Mouse (Mus musculus) yolk sac, embryonic 10.5 days (tissue): ENCODE data around the gene Lin52.
A peak's percentile ranks its signal among the peaks of the same experiment; 100 is the strongest.

Experiments
- DNase-seq: peaks from one replicate; pipeline ENCODE4 v3.0.0-alpha.2; 2017; ENCODE audit warnings: low spot score

Gene Lin52

DNA sequence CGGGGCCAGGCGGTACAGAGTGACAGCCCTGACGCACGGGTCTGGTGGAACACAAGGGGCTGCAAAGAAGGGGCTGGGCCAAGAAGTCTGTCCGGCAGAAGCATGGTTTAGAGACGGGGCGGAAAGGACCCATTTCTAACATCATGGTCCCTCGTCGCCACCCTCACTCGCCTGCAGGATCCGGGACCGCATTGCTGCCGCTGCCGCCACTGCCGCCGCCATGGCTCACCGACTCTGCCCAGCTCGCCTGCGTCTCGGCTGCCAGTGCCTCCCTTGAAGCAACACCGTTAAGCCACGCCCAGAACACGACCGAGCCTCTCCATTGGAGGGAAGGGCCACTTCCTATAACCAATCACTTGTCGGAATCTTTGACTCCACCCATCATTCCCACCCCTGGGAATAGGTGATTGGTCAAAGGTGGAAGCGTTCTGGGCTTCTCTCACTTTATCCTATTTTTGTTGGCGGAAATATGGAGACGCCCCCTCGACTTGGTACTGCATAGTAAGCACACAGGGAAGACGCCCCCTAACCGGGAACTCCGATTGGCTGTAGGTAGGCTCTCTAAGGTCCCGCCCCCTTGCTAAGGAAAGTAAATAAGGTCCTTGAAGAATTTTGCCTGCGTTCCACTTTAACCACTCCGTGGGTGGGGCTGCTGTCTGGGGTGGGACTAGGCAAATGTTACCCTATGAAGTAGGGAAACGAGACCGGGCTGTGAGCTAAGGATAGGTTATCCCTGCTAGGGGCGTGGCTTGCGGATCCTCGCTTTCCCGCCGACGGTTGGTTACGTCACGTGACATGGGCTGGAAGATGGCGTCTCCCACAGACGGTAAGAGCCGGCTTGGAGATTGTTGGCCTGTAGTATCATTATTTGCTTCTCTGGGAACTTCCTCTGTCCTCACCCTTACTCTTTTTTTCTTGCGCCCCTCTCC is at the start of gene Lin52, which contains the start of gene Aldh6a1:
Gene Lin52 (plus strand): TSS at position 705 of the 929 bp plus-strand sequence.
Gene Aldh6a1 (minus strand): TSS at position 287 of the 929 bp plus-strand sequence.
- peak; percentile 99 for DNase-seq

DNA sequence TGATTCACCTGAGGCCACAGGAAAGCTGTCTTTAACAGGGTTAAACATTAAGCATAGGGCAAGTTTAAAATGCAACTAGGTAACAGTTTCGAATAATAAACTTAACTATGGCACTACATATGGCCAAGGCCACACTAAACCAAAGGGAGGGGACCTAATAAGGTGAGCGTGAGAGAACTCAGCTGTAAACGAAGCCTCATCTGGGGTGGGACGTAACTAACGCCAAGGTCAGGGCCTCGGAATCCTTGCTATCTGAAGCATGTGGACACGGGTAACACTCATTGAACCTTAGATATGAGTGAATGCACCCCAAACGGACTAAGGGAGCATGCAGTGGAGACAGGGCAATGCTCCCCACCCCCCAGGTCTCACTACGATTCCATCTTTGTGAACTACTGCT is 48.3 kb upstream of the Lin52 start:
- DNase-seq = peak; percentile 53

DNA sequence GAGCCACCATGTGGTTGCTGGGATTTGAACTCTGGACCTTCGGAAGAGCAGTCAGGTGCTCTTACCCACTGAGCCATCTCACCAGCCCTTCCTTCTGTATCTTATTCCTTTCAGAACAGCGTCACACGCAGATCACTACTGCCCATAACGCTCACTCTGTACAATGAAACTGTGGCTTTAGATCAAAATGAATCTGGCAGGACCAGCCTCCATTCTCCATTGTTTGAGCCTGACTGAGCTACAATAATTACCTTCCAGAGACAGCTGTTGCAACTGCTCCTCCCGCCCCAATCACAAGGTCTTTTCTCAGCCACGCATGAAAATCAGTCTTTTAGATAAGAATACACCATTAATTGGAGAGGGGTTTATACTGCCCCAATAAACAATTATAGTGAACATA is 46.7 kb upstream of the Lin52 start:
- DNase-seq = no peak

DNA sequence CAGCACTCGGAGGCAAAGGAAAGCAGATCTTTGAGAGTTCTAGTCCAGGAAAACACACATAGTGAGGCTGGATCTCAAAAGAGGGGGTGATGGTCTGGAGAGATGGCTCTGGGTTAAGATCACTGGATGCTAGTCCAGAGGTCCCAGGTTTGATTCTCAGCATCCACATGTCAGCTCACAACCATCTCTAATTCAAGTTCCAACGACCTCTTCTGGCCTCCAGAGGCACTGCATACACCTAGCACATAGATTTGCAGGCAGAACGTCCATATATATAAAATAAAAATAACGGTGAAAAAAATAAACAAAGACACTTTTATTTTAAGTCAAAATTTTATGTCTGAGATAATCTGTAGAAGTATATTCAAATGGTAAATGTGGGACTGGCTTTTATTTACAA is 44.0 kb upstream of the Lin52 start:
- no peak for DNase-seq

DNA sequence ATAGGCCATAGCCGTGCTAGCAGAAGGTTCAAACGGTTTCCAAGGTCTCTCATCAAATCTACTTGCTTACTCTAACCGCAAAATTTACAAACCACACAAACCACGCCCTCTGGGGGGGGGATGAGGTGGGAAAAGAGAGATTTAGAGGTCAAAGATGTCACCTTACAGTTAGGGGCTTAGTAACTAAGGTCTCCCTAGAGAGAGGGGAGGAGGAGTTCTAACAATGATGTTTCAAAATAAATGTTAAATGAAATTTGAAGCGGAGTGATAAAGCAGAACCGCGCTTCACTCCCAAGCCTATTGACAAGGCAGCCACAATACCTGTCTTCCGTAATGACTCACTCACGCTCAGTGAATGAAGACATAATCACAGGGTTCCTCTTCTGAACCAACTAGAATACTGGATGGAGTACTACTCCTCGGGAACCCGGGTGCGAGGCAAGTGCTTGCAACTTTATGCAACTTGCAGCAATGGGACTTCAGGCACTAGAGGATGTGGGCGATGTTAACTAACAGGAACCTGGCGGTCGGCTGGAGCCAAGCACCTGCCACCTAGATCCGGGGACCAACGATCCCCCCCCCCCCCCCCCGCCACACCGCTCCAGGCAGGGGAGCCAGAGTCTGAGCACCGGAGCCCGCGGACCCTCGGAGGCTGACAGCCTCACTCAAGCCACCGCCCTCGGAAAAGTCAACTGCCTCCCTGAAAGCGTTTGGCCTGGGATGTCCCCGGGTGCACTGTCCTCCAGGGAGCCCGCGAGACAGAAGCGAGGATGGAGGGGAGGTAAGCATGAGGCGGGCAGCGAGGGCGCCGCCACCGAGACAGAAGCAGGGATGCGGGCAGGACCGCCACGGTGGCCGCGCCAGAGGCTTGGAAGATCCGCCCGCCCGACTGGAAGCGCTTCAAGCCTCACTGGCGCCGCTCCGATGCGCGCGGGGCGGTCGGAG is 43.1 kb upstream of the Lin52 start:
- DNase-seq = peak; percentile 67

DNA sequence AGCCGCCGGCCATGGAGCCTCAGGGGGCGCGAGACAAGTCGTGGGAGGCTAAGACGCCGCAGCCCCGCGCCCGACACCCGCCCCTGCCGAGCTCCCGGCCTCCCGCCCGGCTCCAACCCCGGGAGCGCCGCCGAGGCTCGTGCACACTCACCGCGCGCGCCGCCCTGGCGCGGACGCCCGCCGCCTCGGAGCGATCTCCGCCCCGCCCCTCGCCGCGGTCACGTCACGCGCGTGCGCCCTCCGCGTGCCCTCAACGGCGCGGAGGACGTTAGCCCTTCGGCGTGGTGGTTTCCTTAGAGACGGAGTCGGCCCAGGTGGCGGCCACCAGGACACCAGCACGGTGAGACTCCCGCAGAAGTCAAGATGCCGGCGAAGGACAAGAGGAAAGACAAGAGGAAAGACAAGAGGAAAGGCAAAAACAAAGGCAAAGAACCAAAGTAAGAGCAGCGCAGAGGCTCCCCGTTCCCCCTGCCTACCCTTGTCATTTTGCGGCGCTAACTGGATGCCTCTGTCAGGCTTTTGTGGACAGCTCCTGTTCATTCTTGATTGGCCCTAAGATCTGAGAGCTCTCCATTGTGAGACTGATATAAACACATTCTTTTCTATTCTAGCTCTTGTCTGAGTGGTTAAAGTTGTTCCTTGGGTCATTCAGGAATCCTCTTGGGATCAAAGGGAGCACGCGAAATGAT is 42.3 kb upstream of the Lin52 start, which contains the start of the genes Entpd5 and Bbof1:
Gene Entpd5 (minus strand): TSS at position 211 of the 689 bp plus-strand sequence.
Gene Bbof1 (plus strand): TSS at position 253 of the 689 bp plus-strand sequence.
- DNase-seq = peak; percentile 79

DNA sequence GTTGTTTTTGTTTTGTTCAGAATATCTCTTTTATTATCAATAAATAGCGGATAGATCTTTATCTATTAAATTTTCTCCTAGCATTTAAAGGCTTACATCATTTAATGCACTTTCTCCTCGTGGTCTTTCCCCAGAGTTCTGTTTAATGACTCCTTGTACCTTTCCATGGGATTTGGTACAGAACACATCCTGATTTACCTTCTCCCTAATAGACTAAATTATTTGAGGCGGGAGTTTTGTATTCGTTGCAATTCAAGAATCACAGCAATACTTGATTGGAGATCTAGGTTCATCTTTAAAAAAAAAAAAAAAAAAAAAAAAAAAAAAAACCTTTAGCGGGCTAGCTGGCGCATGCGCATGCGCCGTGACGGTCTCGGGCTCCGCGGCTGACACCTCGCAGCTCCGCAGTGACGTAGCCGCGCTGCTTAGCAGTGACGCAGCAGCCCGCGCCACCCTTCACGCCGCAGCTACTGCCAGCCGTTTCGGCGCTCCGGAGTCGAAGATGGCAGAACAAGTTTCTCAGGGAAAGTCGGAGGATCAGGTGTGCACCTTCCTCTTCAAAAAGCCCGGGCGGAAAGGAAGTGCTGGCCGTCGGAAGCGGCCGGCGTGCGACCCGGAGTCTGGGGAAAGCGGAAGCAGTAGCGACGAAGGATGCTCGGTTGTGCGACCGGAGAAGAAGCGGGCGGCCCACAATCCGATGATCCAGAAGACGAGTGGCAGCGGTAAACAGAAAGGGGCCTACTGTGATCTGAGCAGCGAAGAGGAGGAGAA is 34.2 kb upstream of the Lin52 start, which contains the start of gene Rnf113a2:
Gene Rnf113a2 (plus strand): TSS at position 363 of the 771 bp plus-strand sequence.
- DNase-seq = peak; percentile 82

DNA sequence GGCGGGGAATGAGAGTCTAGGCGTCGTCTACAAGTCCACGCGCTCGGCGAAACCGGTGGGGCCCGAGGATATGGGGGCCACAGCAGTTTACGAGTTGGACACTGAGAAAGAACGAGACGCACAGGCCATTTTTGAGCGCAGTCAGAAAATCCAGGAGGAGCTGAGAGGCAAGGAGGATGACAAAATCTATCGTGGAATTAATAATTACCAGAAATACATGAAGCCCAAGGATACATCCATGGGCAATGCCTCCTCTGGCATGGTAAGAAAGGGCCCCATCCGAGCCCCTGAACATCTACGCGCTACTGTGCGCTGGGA is 33.7 kb upstream of the Lin52 start:
- no peak for DNase-seq

DNA sequence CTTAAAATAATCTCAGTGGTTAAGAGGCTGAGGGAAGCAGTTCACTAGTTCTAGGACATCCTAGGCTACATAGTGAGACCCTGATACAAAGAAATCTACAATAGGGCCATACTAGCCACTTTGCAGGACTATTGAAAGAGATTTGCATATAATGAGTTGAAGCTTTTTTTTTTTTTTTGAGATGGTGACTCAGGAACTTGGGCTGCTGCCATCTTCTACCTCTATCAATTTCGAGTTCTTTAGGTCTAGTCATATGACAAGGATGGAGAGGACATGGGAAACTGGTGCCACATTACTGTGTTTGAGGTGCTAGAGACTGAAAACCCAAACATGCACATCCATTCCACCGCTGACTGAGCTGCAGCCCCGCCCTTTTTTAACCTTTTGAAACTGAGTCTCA is 27.2 kb upstream of the Lin52 start:
- no peak for DNase-seq

DNA sequence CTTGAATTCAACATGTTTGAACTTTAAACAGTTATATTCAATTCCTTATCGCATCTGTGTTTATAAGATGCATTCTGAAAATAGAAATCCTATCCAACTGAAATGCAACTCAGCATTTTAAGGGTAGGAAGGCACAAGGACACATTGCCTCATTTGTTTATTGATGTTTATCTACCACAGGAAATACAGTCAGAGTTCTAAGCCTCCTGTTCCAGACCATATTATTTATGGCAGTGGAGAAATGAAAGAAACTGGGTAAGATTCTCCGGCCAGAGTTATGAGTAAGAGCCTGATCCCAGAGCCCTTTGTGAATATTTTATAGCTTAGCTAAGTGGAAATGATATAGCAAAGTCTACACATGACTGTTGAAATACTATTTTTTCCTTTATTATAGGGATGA is 21.4 kb upstream of the Lin52 start:
- DNase-seq = no peak

DNA sequence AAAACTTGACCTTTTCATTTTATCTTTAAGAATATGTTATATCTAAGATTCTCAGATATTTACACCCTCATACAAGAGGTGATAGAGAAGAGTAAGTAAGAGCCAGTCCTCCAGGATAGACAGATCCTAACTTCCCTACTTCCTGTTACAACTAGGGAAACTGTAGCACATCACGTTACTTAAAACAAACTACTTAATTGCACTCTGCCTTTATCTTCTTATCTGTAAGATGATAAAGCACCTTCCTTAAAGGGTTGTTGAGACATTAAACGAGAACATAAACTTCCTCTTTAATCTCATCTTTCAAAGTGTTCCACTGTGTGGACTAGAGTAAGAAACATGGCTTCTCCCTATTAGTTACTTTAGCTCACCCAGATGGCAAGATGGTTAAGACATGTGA is 12.5 kb upstream of the Lin52 start:
- no peak for DNase-seq

DNA sequence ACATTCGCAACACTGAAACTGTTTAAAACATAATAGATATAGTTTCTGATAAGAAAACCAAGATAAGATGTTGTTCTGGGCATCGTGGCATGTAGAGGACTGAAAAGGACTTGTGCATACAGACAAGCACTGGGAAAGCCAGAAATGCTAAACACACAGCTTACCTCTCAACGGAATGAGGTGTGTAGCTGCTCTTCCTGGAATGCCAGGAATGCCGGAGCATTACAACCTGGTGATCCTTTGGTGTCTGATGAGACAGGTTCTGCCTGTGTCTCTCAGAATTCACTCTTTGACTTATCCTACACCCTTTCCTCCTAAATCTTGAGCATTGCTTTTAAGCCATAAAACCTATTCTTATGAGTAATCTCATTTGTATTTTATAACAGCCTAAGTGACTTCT is 8.7 kb upstream of the Lin52 start:
- DNase-seq = no peak

DNA sequence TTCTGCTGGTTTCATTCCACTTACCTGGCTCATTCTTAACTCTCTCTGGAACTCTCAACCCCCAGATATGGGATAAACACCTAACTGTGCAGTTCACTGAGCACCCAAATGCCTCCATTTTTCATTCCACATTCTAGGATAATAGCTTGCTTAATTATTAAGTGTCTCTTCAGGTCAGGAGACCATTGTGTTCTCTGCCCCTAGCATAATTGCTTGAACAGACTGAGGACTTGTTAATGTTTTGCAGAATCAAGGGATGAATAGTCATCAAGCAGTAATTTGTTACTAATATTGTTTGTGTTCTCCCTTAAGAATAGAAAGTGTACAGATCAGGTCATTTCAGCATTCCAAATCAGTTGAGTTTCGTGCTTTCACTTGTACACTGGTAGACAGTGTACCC is 3.8 kb upstream of the Lin52 start:
- DNase-seq = no peak

DNA sequence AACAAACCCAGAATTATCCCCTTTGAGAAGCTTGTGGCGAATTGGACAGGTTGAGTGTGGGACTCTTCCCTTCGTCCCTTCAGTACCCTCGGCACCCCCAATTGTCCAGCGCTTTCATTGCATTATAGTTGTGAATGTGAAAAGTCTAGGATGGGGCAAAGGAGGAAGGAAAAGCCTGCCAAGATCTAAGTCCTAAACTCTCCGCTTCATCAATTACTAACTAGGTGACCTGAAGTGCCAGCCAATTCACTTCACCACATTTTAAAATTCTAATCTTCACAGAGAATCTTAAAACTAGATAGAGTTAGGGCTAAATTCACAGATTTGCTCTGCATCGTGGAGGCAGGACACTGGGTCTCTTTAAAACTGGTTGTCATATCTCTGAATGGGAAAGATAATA is 3.0 kb upstream of the Lin52 start:
- no peak for DNase-seq

DNA sequence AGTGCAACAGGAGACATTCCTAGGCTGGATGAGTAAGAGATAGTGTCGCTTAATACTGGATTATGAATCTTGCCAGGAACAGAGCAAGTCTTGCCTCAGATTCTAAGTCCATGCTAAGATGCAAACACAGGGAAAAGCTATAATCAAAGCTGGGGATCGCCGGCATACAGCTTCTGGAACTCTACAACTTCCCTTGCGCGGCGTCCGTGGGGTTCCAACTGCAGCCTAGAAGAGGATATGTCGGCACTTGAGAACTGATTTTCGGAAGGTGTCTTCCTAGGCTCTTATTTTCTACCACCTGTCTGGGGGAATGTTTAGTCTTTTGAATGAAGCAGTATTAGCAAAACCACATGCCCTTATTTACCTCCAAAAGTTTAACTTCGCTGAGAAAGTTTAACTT is 1.3 kb upstream of the Lin52 start:
- DNase-seq = no peak

DNA sequence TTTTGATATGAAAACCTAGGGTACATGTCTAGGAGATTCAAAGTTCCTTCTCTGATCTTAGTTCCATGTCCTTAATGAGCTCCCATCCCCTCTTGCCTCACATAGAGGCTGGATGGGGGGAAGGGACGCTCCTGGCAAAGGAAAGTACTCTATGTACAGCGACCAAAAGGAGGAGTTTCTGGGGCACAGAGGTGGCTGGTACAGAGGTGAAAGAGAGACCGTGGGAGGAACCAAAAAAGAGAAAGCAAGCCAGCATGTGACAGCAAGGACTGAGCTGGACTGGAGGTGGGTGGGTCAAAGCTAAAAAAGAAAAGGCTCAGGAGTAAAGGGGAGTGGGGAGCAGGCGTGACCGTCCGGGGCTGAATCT is 888 bp upstream of the Lin52 start:
- no peak for DNase-seq

DNA sequence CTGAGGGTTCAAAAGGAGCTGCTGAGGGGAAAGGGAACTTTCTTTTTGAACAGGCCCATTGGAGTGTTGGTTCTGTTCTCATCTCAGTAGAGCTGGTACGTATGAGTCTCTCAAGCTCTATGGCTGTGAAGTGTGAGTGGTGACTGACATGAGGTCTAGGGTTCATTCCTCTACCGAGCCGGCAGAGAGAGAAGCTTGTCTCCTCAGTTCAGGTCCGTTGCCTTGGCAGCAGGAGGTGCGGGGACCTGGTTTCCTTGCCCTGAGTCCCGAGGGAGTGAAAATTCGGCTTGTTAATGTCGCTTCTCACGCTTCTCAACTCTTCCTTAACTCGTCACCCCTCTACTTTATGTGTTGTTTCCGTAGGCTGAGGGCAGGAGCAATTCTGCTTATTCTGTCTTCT is 579 bp downstream of the Lin52 start:
- no peak for DNase-seq

DNA sequence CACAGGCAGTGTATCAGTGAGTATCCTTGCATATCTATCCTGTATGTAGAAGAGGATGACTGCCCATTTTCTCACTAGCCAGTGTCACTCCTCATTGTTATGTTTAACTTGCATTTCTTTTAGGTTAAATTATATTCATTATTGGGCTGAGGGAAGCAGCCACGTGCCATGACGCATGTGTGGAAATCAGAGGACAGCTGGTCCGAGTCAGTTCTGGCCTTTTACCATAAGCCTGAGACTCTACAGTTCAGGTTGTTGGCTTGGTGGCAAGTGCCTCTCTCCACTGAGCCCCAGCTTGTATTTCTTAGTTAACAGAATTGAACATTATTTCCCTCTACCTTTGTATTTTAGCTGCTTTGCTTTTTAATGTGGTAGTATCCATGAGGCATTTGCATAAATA is 5.7 kb downstream of the Lin52 start:
- no peak for DNase-seq

DNA sequence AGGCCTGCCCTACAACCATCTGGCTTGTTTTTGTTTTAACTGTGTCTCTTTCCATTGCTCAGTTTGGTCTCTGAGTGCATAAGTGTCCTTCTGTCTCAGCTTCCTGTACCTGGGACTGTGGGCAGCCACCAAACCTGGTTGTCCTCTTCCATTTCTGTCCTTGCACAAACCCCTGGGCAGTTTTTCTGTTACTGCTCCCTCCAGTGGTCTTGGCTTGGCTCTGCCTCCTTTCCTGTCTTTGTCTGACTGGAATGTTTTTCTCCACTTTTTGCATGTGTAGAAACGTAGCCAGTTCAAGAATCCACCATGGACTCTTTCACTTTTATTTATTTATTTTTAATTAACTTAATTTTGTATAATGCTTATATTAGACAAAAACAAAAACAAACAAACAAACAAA is 8.6 kb downstream of the Lin52 start:
- no peak for DNase-seq

DNA sequence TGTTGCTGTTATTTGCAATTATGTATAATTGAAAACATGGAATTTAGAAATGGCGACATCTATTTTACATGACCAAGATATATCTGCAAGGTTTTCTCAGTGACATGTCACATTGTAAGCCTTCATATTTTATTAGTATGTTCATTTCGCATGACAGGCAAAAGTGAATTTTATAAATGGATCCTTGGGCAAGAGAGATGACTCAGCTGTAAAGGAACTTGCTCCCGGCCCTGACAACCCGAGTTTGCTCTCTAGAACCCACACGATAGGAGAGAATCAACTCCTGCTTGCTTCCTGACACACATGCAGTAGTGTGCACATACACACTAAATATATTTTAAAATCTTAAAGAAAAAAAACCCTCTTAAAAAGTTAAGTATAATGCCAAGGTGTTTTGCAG is 10.2 kb downstream of the Lin52 start:
- no peak for DNase-seq

DNA sequence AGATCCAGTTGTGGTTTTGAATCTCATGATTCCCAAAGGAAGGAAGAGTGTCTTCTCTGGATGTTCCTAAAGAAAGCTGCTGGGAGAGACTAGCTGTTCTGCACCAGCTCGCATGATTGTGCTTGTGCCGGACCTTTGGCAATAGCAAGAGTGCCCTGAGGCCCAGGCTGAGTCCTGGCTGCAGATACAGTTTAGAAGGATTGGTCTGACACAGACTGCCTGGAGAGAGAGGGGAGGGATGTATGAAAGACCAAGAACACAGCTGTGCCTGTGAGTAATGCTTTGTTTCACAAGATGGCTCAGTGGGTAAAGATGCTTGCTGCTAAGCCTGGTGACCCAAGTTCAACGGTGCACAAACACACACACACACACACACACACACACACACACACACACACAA is 11.6 kb downstream of the Lin52 start:
- no peak for DNase-seq
